Mouse (Mus musculus): Measurements from ENCODE around the gene Ppp1r15a. TPM values are rescaled to one million over a fixed set of nuclear protein-coding genes. Genes with fewer than 3 reads are reported as not detected.
"Not testable (repeated sequence)": the region's sequence is repeated elsewhere in the genome, so short reads cannot be mapped to it uniquely, and the experiment has no call there.

Ppp1r15a gene
- polyA plus RNA-seq, 1 experiment from 2014 or later: 61.6 TPM

DNA sequence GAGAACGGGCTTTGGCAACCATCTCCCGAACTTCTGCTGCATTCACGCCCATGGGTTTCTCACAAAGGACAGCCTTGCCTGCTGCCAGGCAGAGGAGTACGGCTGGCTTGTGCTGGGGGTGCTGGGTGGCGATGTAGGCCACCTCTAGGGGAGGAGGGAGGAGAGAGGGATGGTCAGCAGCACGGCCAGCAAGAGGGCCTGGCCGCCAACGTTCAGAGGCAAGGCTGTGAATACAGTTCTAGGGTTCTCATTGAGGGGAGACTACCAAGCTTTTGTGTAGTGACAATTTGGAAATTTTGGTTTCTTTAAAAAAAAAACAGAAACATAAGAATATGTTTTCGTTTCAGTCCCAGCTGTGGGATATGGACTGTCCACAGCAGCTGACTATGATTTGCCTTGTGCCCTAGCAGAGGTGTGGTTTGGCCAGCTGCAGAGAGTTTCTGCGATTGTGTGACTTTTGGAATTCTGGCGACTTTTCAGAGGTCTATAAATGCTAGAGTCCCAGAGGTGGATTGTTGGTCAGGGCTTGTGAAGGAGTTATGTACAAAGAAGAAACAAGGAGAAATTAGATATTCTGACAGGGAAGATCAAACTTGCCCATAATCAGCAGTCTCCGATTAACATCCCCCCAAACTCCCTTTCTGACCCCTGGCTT, 39.2 kb downstream of the Ppp1r15a start, which contains the start of gene Gm45808:
Gene Gm45808, minus strand, starts transcription at position 51 of the 655 bp plus-strand sequence.
- 81% methylated on average over 12 of the region's 12 CpGs for WGBS
- H3K9ac ChIP-seq (ENCODE audit: low read depth, low read length): no peak within 1 kb of the TSS
- no peaks in the 10 kb centered on the region for H3K9me3 ChIP-seq (ENCODE audit: control insufficient read depth, low read length)
- no peaks in the 10 kb centered on the region for H3K36me3 ChIP-seq (ENCODE audit: control insufficient read depth, insufficient read depth, low read length)
- peak within 1 kb of the TSS; percentile 39 for H3K27ac ChIP-seq (ENCODE audit: low read depth, low read length)
- H3K4me1 ChIP-seq (replicated peaks; ENCODE audit: control insufficient read depth, insufficient read depth, low read length): peaks cover 44% of the 10 kb centered on the region
- peak within 1 kb of the TSS; percentile 15; the same call in 1 of the 2 replicates for H3K4me3 ChIP-seq (ENCODE audit: low read depth, low read length)
- H3K27me3 ChIP-seq (replicated peaks; ENCODE audit: control insufficient read depth, insufficient read depth, low read length): no peaks in the 10 kb centered on the region
- H3K4me2 ChIP-seq: peak within 1 kb of the TSS; percentile 73
- DNase-seq (ENCODE audit: low spot score): no peak
- no peak for ATAC-seq (replicated peaks; ENCODE audit: low FRiP score)

DNA sequence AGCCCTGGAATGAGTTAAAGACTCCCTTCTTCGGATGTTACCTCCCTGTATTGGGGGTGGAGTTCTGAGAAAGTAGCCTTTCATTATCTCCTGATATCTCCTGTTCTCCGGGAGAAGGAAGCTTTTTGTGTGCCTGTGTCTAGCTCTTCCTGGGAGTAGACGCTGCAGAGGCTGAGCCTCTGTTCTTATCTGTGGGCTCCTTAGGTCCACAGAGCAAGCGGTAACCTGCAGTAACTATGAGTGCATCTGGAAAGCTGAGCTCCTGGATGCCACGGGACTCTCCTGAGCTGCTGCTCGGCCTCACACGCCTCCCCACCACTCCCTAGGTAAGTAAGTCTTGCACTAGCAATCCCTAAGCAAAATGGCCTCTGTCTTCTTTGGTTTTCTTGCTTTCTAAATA, 39.9 kb downstream of the Ppp1r15a start:
- Histone ChIP-seq H3K4me1 (replicated peaks; ENCODE audit: control insufficient read depth, insufficient read depth, low read length) (peaks cover 40% of the 10 kb centered on the region), H3K9me3 (ENCODE audit: control insufficient read depth, low read length) (no peaks in the 10 kb centered on the region), H3K36me3 (ENCODE audit: control insufficient read depth, insufficient read depth, low read length) (no peaks in the 10 kb centered on the region), H3K4me3 (ENCODE audit: low read depth, low read length) (peak overlapping the region; percentile 15; the same call in 1 of the 2 replicates), H3K9ac (ENCODE audit: low read depth, low read length) (no peak overlapping the region), H3K27me3 (replicated peaks; ENCODE audit: control insufficient read depth, insufficient read depth, low read length) (no peaks in the 10 kb centered on the region), H3K27ac (ENCODE audit: low read depth, low read length) (peak overlapping the region; percentile 39), H3K4me2 (peak overlapping the region; percentile 27)
- DNase-seq (ENCODE audit: low spot score) (no peak), ATAC-seq (replicated peaks; ENCODE audit: low FRiP score) (peak; percentile 48)
- WGBS: 30% methylated on average over 7 of the region's 7 CpGs

DNA sequence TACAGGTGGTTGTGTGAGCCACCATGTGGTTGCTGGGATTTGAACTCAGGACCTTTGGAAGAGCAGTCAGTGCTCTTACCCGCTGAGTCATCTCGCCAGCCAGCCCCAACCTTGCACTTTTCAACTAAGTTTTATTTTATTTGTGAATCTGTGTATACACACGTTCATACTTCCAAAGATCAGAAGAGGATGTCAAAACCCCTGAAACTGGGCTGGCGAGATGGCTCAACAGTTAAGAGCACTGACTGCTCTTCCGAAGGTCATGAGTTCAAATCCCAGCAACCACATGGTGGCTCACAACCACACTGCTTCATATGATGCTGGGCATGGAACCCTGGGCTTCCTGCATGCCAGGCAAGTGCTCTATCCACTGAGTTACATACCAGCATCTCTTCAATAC, 41.1 kb downstream of the Ppp1r15a start:
- not testable (repeated sequence) for DNase-seq (ENCODE audit: low spot score); H3K36me3 ChIP-seq (ENCODE audit: control insufficient read depth, insufficient read depth, low read length); H3K9me3 ChIP-seq (ENCODE audit: control insufficient read depth, low read length); H3K9ac ChIP-seq (ENCODE audit: low read depth, low read length); H3K27me3 ChIP-seq (replicated peaks; ENCODE audit: control insufficient read depth, insufficient read depth, low read length); ATAC-seq (replicated peaks; ENCODE audit: low FRiP score); H3K4me2 ChIP-seq; H3K27ac ChIP-seq (ENCODE audit: low read depth, low read length); H3K4me3 ChIP-seq (ENCODE audit: low read depth, low read length)
- WGBS: 89% methylated on average over 5 of the region's 5 CpGs
- H3K4me1 ChIP-seq (replicated peaks; ENCODE audit: control insufficient read depth, insufficient read depth, low read length): peaks cover 33% of the 10 kb centered on the region

DNA sequence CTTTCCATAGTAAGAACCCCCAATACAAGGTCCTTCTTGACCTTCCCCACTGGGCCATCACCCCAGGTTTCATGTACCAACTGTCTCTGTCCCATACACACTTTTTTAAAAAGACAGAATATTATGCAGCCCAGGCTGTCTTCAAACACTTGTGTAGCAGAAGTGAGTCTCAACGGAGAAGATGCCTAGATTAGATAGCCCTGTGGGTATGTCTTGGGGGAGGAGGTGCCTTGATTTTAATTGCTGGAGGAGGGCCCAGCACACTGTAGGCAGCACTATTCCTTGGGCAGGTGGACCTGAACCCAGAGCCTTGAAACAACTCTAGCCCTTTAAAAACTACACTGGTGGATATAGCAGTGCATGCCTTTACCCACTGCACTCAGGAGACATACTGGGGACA, 43.9 kb downstream of the Ppp1r15a start:
- DNase-seq (ENCODE audit: low spot score) (no peak), ATAC-seq (replicated peaks; ENCODE audit: low FRiP score) (no peak)
- Histone ChIP-seq H3K9me3 (ENCODE audit: control insufficient read depth, low read length) (no peaks in the 10 kb centered on the region), H3K9ac (ENCODE audit: low read depth, low read length) (no peak overlapping the region), H3K4me1 (replicated peaks; ENCODE audit: control insufficient read depth, insufficient read depth, low read length) (peaks cover 16% of the 10 kb centered on the region), H3K27me3 (replicated peaks; ENCODE audit: control insufficient read depth, insufficient read depth, low read length) (no peaks in the 10 kb centered on the region), H3K36me3 (ENCODE audit: control insufficient read depth, insufficient read depth, low read length) (no peaks in the 10 kb centered on the region), H3K4me3 (ENCODE audit: low read depth, low read length) (no peak overlapping the region), H3K27ac (ENCODE audit: low read depth, low read length) (no peak overlapping the region), H3K4me2 (no peak overlapping the region)
- 42% methylated on average over 1 of the region's 1 CpGs for WGBS

DNA sequence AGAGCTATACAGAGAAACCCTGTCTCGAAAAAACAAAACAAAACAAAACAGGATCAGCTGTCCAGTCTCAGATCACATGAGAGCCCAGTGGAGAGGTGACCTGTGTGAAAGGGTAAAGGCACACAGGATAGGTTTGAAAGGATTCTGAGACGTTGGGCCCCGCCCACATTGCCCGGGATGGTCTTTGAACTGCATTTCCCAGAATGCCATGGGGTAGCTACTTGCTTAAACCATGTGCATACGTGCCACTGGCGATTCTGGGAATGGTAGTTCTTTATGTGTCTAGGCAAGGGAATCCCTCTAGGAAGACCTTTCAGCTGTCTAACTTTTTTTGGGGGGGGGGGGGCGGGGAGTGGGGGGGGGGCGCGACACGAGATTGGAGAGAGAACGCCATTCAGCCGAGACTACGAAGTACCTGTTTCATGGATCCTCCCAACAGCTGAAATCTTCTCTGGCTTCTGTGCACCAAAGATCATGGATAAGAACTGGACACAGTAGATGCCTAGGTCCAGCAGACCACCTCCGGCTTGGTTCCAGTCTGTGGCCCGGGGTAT, 44.6 kb downstream of the Ppp1r15a start, which contains the start of gene Tulp2:
Gene Tulp2, plus strand, starts transcription at position 504 of the 554 bp plus-strand sequence.
- no peak within 1 kb of the TSS for H3K27ac ChIP-seq (ENCODE audit: low read depth, low read length)
- no peak within 1 kb of the TSS for H3K4me2 ChIP-seq
- H3K36me3 ChIP-seq (ENCODE audit: control insufficient read depth, insufficient read depth, low read length): no peaks in the 10 kb centered on the region
- no peak for DNase-seq (ENCODE audit: low spot score)
- peaks cover 9% of the 10 kb centered on the region for H3K4me1 ChIP-seq (replicated peaks; ENCODE audit: control insufficient read depth, insufficient read depth, low read length)
- H3K9me3 ChIP-seq (ENCODE audit: control insufficient read depth, low read length): no peaks in the 10 kb centered on the region
- no peak within 1 kb of the TSS for H3K4me3 ChIP-seq (ENCODE audit: low read depth, low read length)
- no peak within 1 kb of the TSS for H3K9ac ChIP-seq (ENCODE audit: low read depth, low read length)
- peak; percentile 68 for ATAC-seq (replicated peaks; ENCODE audit: low FRiP score)
- WGBS: 45% methylated on average over 15 of the region's 15 CpGs
- H3K27me3 ChIP-seq (replicated peaks; ENCODE audit: control insufficient read depth, insufficient read depth, low read length): no peaks in the 10 kb centered on the region

DNA sequence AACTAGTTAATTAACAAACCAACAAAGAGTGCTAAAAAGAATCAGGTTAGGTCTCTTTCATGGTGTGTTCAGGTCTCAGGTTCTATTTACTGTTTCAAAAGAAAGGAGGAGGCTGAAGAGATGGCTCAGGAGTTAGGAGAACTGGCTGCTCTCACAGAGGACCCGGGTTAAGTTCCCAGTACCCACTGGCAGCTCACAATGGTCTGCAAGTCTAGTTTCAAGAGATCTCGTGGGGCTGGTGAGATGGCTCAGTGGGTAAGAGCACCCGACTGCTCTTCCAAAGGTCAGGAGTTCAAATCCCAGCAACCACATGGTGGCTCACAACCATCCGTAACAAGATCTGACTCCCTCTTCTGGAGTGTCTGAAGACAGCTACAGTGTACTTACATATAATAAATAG, 45.8 kb downstream of the Ppp1r15a start:
- H3K36me3 ChIP-seq (ENCODE audit: control insufficient read depth, insufficient read depth, low read length); H3K4me1 ChIP-seq (replicated peaks; ENCODE audit: control insufficient read depth, insufficient read depth, low read length); ATAC-seq (replicated peaks; ENCODE audit: low FRiP score); H3K4me2 ChIP-seq; H3K9me3 ChIP-seq (ENCODE audit: control insufficient read depth, low read length); H3K27me3 ChIP-seq (replicated peaks; ENCODE audit: control insufficient read depth, insufficient read depth, low read length); H3K27ac ChIP-seq (ENCODE audit: low read depth, low read length); H3K4me3 ChIP-seq (ENCODE audit: low read depth, low read length); H3K9ac ChIP-seq (ENCODE audit: low read depth, low read length); DNase-seq (ENCODE audit: low spot score): not testable (repeated sequence)
- 66% methylated on average over 3 of the region's 4 CpGs for WGBS

DNA sequence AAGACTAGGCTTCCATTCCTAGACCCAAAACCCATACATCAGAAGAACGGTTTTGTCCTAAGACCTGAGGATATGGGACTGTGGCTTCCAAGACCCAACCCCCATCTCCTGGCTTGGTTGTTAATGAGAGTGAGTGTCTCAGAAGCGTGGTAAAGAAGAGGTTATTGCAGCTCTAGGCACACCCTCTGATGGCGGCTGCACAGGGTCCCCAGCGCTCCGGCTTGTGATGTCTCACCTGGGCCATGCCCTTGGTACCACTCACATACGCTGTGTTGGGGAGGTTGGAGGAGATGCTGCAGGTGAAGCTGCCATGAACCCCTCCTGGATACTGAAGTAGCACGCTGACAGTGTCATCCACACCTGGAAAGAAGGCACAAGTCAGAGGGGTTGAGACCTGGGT, 47.3 kb downstream of the Ppp1r15a start:
- no peak for ATAC-seq (replicated peaks; ENCODE audit: low FRiP score)

DNA sequence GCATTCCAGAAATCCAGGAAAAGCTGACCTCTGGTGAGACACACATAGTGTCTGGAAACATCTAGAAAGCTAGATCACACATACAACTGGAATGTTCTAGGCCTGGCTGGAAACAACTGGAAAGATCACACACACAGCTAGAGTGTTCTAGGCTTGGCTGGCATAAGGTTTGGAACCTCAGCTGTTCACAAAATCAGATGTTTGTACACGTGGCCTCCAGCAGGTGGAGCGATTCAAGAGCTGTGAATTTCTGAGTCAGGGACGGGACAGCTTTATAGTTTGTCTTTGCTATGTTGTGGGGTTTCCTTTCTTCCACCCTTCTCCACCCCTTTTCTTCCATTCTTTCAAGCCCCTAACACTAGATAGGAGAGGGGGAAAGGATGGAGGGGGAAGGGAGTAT, 49.1 kb downstream of the Ppp1r15a start:
- H3K27me3 ChIP-seq (replicated peaks; ENCODE audit: control insufficient read depth, insufficient read depth, low read length): no peaks in the 10 kb centered on the region
- no peak overlapping the region for H3K4me2 ChIP-seq
- no peaks in the 10 kb centered on the region for H3K36me3 ChIP-seq (ENCODE audit: control insufficient read depth, insufficient read depth, low read length)
- no peak overlapping the region for H3K27ac ChIP-seq (ENCODE audit: low read depth, low read length)
- peaks cover 9% of the 10 kb centered on the region; the same call in 1 of the 2 replicates for H3K4me1 ChIP-seq (replicated peaks; ENCODE audit: control insufficient read depth, insufficient read depth, low read length)
- DNase-seq (ENCODE audit: low spot score) (no peak), ATAC-seq (replicated peaks; ENCODE audit: low FRiP score) (no peak)
- no peak overlapping the region for H3K4me3 ChIP-seq (ENCODE audit: low read depth, low read length)
- H3K9me3 ChIP-seq (ENCODE audit: control insufficient read depth, low read length): no peaks in the 10 kb centered on the region
- 18% methylated on average over 3 of the region's 3 CpGs for WGBS
- no peak overlapping the region for H3K9ac ChIP-seq (ENCODE audit: low read depth, low read length)

More for the DNA sequence above, 47.3 kb downstream of the Ppp1r15a start:
- 90% methylated on average over 7 of the region's 7 CpGs for WGBS
- no peaks in the 10 kb centered on the region for H3K36me3 ChIP-seq (ENCODE audit: control insufficient read depth, insufficient read depth, low read length)
- no peak overlapping the region for H3K4me3 ChIP-seq (ENCODE audit: low read depth, low read length)
- DNase-seq (ENCODE audit: low spot score): no peak
- H3K4me1 ChIP-seq (replicated peaks; ENCODE audit: control insufficient read depth, insufficient read depth, low read length): peaks cover 9% of the 10 kb centered on the region; the same call in 1 of the 2 replicates
- no peaks in the 10 kb centered on the region for H3K27me3 ChIP-seq (replicated peaks; ENCODE audit: control insufficient read depth, insufficient read depth, low read length)
- H3K27ac ChIP-seq (ENCODE audit: low read depth, low read length): no peak overlapping the region
- H3K4me2 ChIP-seq: no peak overlapping the region
- no peaks in the 10 kb centered on the region for H3K9me3 ChIP-seq (ENCODE audit: control insufficient read depth, low read length)
- H3K9ac ChIP-seq (ENCODE audit: low read depth, low read length): no peak overlapping the region

DNA sequence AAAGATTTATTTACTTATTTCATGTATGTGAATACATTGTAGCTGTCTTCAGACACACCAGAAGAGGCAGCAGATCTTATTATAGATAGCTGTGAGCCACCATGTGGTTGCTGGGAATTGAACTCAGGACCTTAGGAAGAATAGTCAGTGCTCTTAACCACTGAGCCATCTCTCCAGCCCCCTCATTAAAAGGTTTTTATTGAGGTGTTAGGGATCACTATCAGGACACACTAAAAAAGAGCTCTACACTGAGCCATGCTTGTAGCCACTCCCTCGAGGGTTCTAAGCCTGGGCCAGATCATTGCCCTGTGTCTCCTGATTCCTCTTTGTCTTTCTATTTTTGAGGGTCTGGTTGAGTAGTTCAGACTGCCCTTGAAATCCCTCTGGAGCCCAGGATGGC, 49.6 kb downstream of the Ppp1r15a start:
- Histone ChIP-seq H3K4me3 (ENCODE audit: low read depth, low read length) (no peak overlapping the region), H3K27me3 (replicated peaks; ENCODE audit: control insufficient read depth, insufficient read depth, low read length) (no peaks in the 10 kb centered on the region), H3K27ac (ENCODE audit: low read depth, low read length) (no peak overlapping the region), H3K36me3 (ENCODE audit: control insufficient read depth, insufficient read depth, low read length) (no peaks in the 10 kb centered on the region), H3K9me3 (ENCODE audit: control insufficient read depth, low read length) (no peaks in the 10 kb centered on the region), H3K4me2 (no peak overlapping the region), H3K4me1 (replicated peaks; ENCODE audit: control insufficient read depth, insufficient read depth, low read length) (peaks cover 4% of the 10 kb centered on the region; the same call in 1 of the 2 replicates), H3K9ac (ENCODE audit: low read depth, low read length) (no peak overlapping the region)
- DNase-seq (ENCODE audit: low spot score) (no peak), ATAC-seq (replicated peaks; ENCODE audit: low FRiP score) (no peak)
- 34% methylated on average over 1 of the region's 1 CpGs for WGBS
